Mouse (Mus musculus) stomach, embryonic 16.5 days (tissue): Measurements from ENCODE around the gene Trex2. TPM values are rescaled to one million over a fixed set of nuclear protein-coding genes. Genes with fewer than 3 reads are reported as not detected.

Source experiments
- ATAC-seq: fragments of 200-750 bp; cut with Nextera tagmentation; 2 replicates; pipeline ENCODE4 v1.8.0; 2017; ENCODE audit warnings: moderate number of reproducible peaks, moderate TSS enrichment; ENCODE audit not compliant: insufficient read depth, low FRiP score
- H3K27ac ChIP-seq: fragments of 300-500 bp; sonication (generic); 2 replicates; pipeline ENCODE4 v1.5.1; 2014; ENCODE audit warnings: low read length
- H3K27me3 ChIP-seq: fragments of 300-500 bp; sonication (generic); 2 replicates; pipeline ENCODE4 v1.6.1; 2014; ENCODE audit warnings: low read length, control low read depth, mixed read lengths; ENCODE audit not compliant: control insufficient read depth, insufficient read depth
- H3K36me3 ChIP-seq: fragments of 300-500 bp; sonication (generic); 2 replicates; pipeline ENCODE4 v1.6.1; 2014; ENCODE audit warnings: low read length; ENCODE audit not compliant: control insufficient read depth, insufficient read depth
- H3K4me1 ChIP-seq: fragments of 300-500 bp; sonication (generic); 2 replicates; pipeline ENCODE4 v1.6.1; 2014; ENCODE audit warnings: low read length, control low read depth, mixed read lengths; ENCODE audit not compliant: control insufficient read depth, insufficient read depth
- H3K4me2 ChIP-seq: fragments of 300-500 bp; sonication (generic); 2 replicates; pipeline ENCODE4 v1.6.1; 2014; ENCODE audit warnings: low read depth, low read length, mixed read lengths
- H3K4me3 ChIP-seq: fragments of 300-500 bp; sonication (generic); replicated peaks from 2 replicates; pipeline ENCODE4 v1.5.1; 2014; ENCODE audit warnings: mild to moderate bottlenecking, low read length
- H3K9ac ChIP-seq: fragments of 300-500 bp; sonication (generic); 2 replicates; pipeline ENCODE4 v1.6.1; 2014; ENCODE audit warnings: low read length
- H3K9me3 ChIP-seq: fragments of 300-500 bp; sonication (generic); replicated peaks from 2 replicates; pipeline ENCODE4 v1.6.1; 2016; ENCODE audit warnings: low read length, control low read depth; ENCODE audit not compliant: control insufficient read depth
- WGBS: fragments of 180-500 bp; shearing (Covaris S2); extraction: QIAGEN DNeasy Blood & Tissue Kit; methylation state at CpG from one replicate; pipeline ENCODE4 v1.1.7; 2014; 5-methylcytosine and 5-hydroxymethylcytosine counted together
- polyA plus RNA-seq: library from polyadenylated mRNA; unstranded; fragments of >200 nt; fragmentation: Nextera tagmentation; extraction: Ambion mirVana; gene quantifications from 2 replicates; pipeline ENCODE4 v1.2.1, GENCODE M21; 2015

The Trex2 gene
- 12.3 and 24.8 TPM in 2 replicates for polyA plus RNA-seq

DNA sequence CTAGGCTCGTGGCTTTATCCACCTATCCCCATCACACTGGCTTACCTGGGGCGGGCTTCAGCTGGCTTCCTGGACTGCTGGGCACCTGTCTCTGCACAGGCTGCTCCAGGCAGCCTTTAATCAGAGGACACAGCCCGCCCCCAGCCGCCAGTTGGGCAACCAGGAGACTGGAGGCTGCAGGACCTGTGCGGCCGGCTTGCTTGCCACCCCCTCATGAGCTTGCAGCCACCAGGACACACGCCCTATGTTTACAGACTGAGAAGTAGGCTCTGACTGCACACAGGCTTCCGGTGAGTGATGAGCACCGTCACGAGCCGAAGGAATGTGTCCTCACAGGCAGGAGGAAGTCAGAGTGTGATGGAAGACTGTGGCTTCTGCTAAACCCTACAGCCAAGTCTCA, at the start of gene Trex2:
Trex2 (minus strand) TSS at position 93 of the 400 bp plus-strand sequence.
- ATAC-seq, result peak; percentile 53; the same call in 1 of the 2 replicates
- Histone ChIP-seq H3K27ac (no peak within 1 kb of the TSS), H3K4me1 (no peaks in the 10 kb centered on the region), H3K4me2 (no peak within 1 kb of the TSS), H3K27me3 (no peaks in the 10 kb centered on the region), H3K36me3 (no peaks in the 10 kb centered on the region), H3K4me3 (no peak within 1 kb of the TSS), H3K9ac (no peak within 1 kb of the TSS; the same call in 1 of the 2 replicates), H3K9me3 (no peaks in the 10 kb centered on the region)
- 51% methylated on average over 11 of the region's 11 CpGs for WGBS

DNA sequence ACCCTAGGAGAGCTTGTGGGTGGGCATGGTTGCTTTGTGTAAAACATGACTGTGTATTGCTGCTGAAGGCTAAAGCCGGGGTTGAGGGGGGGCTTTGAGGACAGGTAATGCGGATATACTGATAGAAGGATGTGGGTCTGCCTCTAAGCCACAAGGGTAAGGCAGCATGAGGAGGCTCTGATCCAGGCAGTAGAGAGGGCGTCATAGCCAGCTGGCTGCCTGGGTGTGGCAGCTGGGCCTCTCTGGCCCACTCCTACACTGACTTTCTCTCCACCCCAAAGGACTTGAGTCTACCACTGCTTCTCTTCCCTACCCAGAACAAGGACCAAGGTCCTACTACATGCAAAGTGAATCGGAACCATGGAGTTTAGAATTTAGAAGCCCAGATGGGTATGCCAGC, 49.7 kb upstream of the Trex2 start:
- peak overlapping the region; percentile 59; the same call in 1 of the 2 replicates for H3K9ac ChIP-seq
- 86% methylated on average over 4 of the region's 4 CpGs for WGBS
- ATAC-seq, result no peak
- peaks cover 4% of the 10 kb centered on the region; the same call in 1 of the 2 replicates for H3K4me1 ChIP-seq
- peak overlapping the region; percentile 52 for H3K4me2 ChIP-seq
- H3K27me3 ChIP-seq, result no peaks in the 10 kb centered on the region; the same call in 1 of the 2 replicates
- peak overlapping the region; percentile 46 for H3K4me3 ChIP-seq
- no peak overlapping the region for H3K27ac ChIP-seq
- H3K36me3 ChIP-seq, result no peaks in the 10 kb centered on the region
- no peaks in the 10 kb centered on the region for H3K9me3 ChIP-seq

DNA sequence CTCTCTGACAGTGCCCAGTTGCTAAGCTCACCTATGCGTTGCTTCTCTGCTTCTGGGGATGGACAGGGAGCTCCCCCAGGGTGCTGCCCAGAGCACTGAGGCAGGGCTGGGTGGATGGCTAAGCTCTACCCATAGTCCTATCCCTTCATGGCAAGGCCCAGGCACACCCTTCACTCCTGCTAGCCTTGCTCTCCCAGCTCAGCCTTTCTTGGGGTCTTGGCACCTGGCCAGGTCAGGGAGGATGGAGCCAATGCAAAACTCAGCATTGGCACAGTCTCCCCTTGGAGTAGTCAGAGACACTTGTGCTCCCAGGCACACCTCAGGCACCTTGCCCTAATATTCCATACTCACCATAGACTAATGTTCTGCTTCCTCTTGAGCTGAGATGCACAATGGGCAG, 48.9 kb upstream of the Trex2 start:
- no peak overlapping the region for H3K27ac ChIP-seq

DNA sequence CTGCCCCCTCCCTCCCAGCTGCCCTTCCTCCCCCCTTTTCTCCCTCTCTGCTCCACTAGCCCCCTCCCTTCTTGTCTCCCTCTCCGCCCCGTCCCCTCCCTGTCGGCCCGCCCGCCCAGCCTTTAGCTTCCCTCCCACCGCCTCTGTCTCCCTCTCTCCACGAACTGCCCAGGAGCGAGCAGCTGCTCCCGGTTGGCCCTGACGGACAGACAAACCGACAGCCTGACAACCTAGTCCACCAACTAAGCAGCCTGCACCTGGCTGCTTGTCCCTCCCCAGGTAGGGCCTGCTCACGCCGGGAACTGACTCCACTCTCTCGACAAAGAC, 48.3 kb upstream of the Trex2 start, which contains the start of gene Bgn:
Bgn (plus strand) TSS at position 119 of the 327 bp plus-strand sequence.
- no peaks in the 10 kb centered on the region for H3K27me3 ChIP-seq
- peak within 1 kb of the TSS; percentile 46 for H3K4me3 ChIP-seq
- 28% methylated on average over 10 of the region's 14 CpGs for WGBS
- peak; percentile 63; the same call in 1 of the 2 replicates for ATAC-seq
- H3K36me3 ChIP-seq, result no peaks in the 10 kb centered on the region
- peak within 1 kb of the TSS; percentile 52 for H3K4me2 ChIP-seq
- H3K4me1 ChIP-seq, result peaks cover 4% of the 10 kb centered on the region; the same call in 1 of the 2 replicates
- peak within 1 kb of the TSS; percentile 13; the same call in 1 of the 2 replicates for H3K27ac ChIP-seq
- no peaks in the 10 kb centered on the region for H3K9me3 ChIP-seq
- H3K9ac ChIP-seq, result peak within 1 kb of the TSS; percentile 59

More for the DNA sequence above, 48.9 kb upstream of the Trex2 start:
- peaks cover 4% of the 10 kb centered on the region; the same call in 1 of the 2 replicates for H3K4me1 ChIP-seq
- H3K4me3 ChIP-seq, result peak overlapping the region; percentile 46
- no peaks in the 10 kb centered on the region; the same call in 1 of the 2 replicates for H3K27me3 ChIP-seq
- H3K36me3 ChIP-seq, result no peaks in the 10 kb centered on the region
- WGBS, result 44% methylated on average over 1 of the region's 1 CpGs
- H3K4me2 ChIP-seq, result peak overlapping the region; percentile 52
- no peaks in the 10 kb centered on the region for H3K9me3 ChIP-seq
- ATAC-seq, result no peak; the same call in 1 of the 2 replicates
- H3K9ac ChIP-seq, result peak overlapping the region; percentile 59

DNA sequence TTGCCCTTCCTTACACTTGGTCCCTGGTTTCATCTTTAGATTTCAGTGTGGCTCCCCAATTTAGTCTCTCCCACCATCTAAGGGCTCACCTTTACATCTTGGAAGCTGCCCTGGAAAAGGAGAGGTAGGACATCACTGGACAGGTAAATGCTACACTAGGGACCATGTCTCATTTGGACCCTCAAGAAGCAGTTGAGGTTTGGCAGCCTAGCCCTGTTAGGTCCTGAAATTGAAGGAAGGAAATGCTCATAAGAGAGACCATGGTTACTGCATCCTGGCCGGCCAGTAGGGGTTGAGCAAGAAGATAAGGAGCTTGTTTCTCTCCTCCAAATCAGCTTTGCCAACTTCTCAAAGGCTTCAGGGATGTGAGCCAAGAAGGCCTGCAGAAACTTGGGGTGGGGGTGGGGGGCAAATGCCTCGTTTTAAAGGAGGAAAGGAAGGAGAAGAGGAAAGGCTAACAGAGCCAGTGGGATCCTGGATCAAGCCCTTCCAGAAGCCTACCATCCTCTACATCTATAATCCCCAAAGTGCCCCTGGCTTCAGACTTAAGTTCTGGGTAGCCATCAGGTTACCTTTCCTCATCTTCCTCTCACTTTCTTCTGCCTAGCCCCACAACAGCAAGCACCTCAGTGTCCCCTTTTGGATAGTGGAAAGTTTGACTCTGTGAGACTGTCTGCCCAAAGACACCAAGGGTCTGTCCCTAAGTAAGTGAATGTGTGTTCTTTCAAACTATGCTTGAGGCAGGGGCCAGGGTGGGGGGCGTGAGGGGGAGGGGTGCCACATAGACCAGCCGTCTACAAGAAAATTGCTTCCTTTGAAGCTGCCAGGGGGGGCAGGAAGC, 47.7 kb upstream of the Trex2 start:
- peak overlapping the region; percentile 46 for H3K4me3 ChIP-seq
- no peaks in the 10 kb centered on the region for H3K9me3 ChIP-seq
- peaks cover 4% of the 10 kb centered on the region; the same call in 1 of the 2 replicates for H3K4me1 ChIP-seq
- H3K36me3 ChIP-seq, result no peaks in the 10 kb centered on the region
- 0 out of 2 replicates have a peak, but pooled peaks have one; percentile 7 for ATAC-seq
- no peak overlapping the region; the same call in 1 of the 2 replicates for H3K9ac ChIP-seq
- H3K4me2 ChIP-seq, result peak overlapping the region; percentile 52
- 23% methylated on average over 4 of the region's 4 CpGs for WGBS
- H3K27ac ChIP-seq, result peak overlapping the region; percentile 13; the same call in 1 of the 2 replicates
- H3K27me3 ChIP-seq, result no peaks in the 10 kb centered on the region

DNA sequence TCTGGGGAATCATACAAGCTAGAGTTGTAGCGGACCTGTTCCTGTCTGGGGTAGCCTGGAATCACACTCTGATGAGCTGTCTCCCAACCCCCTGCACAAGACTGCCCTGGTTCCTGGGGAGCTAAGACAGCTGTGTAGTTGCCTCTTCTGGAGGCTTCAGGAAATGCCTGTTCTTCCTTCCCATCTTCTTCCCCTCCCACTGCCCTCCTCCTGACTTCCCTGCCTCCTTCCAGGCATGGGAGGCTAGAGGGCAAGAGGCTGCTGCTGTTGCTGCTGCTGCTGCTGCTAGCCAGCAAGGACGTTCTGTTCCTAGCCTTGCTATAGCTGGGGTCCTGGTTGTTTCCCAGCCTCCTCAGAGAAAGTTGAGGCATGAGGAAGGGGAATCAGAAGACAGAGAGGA, 45.2 kb upstream of the Trex2 start:
- no peak overlapping the region for H3K4me2 ChIP-seq
- H3K9ac ChIP-seq, result no peak overlapping the region
- no peaks in the 10 kb centered on the region for H3K36me3 ChIP-seq
- 50% methylated on average over 2 of the region's 2 CpGs for WGBS
- H3K4me3 ChIP-seq, result no peak overlapping the region
- H3K9me3 ChIP-seq, result no peaks in the 10 kb centered on the region
- H3K4me1 ChIP-seq, result peaks cover 12% of the 10 kb centered on the region; the same call in 1 of the 2 replicates
- H3K27ac ChIP-seq, result peak overlapping the region; percentile 80
- no peaks in the 10 kb centered on the region for H3K27me3 ChIP-seq
- ATAC-seq, result no peak

DNA sequence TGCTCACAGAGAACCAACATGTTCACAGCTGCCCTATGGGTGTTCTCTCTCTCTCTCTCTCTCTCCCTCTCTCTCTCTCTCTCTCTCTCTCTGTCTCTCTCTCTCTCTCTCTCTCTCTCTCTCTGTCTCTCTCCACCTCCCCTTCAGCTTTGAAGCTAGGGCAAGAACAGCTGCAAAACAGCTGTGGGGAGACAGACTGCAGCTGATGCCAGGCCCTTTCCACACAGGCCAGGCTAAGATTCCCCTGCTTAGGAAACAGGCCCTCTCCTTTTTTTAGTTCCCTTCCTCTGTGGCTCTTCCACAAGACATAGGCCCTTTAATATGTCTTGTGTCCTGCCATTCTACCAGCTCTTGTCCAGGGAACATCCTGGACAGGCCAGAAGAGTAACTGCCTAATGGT, 44.5 kb upstream of the Trex2 start:
- H3K4me3 ChIP-seq, result no peak overlapping the region
- peak overlapping the region; percentile 80 for H3K27ac ChIP-seq
- no peaks in the 10 kb centered on the region for H3K27me3 ChIP-seq
- no peaks in the 10 kb centered on the region for H3K9me3 ChIP-seq
- H3K9ac ChIP-seq, result no peak overlapping the region
- peaks cover 16% of the 10 kb centered on the region for H3K4me1 ChIP-seq
- no peak overlapping the region for H3K4me2 ChIP-seq
- no peaks in the 10 kb centered on the region for H3K36me3 ChIP-seq
- no peak for ATAC-seq

DNA sequence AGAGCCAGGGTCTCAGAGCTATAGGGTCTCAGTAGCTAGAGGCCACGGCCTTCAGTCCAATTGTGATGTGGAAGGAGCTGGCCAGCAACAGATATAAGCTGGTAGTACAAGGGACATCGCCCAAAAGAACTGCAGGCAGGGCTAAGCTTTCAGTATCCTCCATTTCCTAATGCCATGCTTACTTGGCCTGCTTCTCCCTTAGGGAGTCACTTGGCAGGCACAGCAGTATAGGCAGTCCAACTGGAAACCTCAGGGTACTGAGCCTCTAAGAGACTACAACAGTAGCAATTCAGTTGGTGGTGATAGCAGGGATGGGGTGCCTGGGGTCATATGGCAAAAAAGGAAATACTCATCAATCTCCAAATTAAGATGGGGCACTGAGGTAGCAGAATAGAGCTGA, 42.4 kb upstream of the Trex2 start:
- H3K27ac ChIP-seq, result no peak overlapping the region
- no peak overlapping the region for H3K4me3 ChIP-seq
- no peaks in the 10 kb centered on the region for H3K9me3 ChIP-seq
- 0 out of 2 replicates have a peak, but pooled peaks cover under 1% of the 10 kb centered on the region for H3K27me3 ChIP-seq
- no peak overlapping the region for H3K4me2 ChIP-seq
- no peak overlapping the region for H3K9ac ChIP-seq
- H3K4me1 ChIP-seq, result peaks cover 15% of the 10 kb centered on the region; the same call in 1 of the 2 replicates
- WGBS, result 78% methylated on average over 2 of the region's 2 CpGs
- H3K36me3 ChIP-seq, result no peaks in the 10 kb centered on the region
- ATAC-seq, result no peak

DNA sequence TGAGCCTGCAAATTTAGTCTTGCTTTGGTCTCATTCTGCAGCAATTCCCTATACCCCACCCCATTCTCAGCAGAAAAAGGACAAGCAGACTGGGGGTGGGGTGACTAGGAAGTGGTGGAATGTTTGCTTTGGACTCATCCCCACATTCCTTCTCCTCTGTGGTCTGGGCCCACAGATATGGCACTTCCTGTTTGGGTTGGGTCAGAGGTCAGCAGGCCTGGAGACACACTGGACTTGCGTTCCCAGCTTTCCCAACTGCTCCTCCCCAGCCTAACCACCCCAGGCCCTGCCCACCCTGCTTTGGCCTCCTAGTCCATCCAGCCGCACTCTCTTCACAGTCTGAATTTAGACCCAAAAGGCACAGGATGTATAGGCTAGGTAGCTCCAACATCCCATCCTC, 41.5 kb upstream of the Trex2 start:
- Histone ChIP-seq H3K4me1 (peaks cover 15% of the 10 kb centered on the region; the same call in 1 of the 2 replicates), H3K9ac (no peak overlapping the region), H3K36me3 (no peaks in the 10 kb centered on the region), H3K27ac (peak overlapping the region; percentile 80), H3K27me3 (0 out of 2 replicates have a peak, but pooled peaks cover 7% of the 10 kb centered on the region), H3K4me3 (no peak overlapping the region), H3K9me3 (no peaks in the 10 kb centered on the region), H3K4me2 (no peak overlapping the region)
- WGBS, result 48% methylated on average over 2 of the region's 2 CpGs
- peak; percentile 61; the same call in 1 of the 2 replicates for ATAC-seq
